Mouse (Mus musculus): ENCODE measurements around the gene Coq6.

Coq6 gene

GRCm38 (mm10) chr12:84396947-84397679 is 35.7 kb downstream of the Coq6 start:
- DNase-seq (ENCODE audit: low spot score) = no peak

DNA sequence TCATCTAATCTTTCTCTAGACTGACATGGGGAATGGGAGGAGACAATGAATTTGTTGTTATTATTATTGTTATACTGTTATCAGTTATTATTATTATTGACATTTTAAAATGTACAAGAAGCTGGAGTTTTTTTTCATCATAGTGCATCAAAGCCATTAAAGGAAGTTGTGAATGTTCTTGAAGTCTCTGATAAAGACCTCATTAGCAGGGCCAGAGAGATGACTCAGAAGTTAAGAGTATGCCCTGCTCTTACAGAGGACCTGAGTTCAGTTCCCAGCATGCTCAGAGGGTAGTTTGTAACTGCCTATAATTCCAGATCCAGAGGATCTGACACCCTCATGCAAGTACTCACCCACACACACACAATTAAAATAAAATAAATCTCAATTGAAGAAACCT is 36.2 kb downstream of the Coq6 start:
- DNase-seq (ENCODE audit: low spot score) = no peak

DNA sequence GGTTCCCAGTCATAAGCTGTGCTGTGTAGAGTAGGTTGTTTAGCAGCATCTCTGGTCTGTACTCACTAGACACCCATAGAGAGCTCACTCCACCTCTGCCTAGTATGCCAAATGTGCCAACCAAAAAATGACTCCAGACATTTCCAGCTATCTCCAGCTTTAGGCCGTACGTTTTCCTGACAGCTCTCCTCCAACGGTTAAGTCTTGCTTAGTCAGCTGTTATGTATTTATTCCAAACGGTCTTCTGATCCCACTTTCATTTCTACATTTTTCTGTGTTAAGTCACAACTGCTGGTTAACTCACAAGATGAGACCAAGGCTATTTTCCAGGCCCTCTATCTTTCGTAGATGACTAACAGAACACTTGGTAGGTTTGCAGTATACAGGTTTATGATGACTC is 37.2 kb downstream of the Coq6 start:
- no peak for DNase-seq (ENCODE audit: low spot score)

DNA sequence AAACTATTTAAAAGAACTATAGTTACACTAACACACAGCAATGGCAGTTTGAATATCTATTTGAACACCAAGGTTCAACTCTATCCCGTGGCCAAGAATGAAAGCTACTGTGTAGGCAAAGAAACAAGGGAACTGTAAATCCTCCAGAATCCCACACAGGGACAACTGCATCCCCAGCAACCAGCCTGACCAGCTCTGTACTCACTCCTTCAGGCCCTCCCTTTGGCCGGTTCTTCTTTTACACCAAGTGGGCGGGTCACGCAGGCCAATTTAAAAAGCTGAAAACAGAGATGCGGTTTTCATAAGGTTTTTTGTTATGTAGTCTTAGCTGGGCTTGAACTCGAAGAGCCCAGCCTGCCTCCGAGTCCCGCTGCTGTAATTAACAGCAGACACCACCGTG is 37.7 kb downstream of the Coq6 start:
- DNase-seq (ENCODE audit: low spot score) = no peak

DNA sequence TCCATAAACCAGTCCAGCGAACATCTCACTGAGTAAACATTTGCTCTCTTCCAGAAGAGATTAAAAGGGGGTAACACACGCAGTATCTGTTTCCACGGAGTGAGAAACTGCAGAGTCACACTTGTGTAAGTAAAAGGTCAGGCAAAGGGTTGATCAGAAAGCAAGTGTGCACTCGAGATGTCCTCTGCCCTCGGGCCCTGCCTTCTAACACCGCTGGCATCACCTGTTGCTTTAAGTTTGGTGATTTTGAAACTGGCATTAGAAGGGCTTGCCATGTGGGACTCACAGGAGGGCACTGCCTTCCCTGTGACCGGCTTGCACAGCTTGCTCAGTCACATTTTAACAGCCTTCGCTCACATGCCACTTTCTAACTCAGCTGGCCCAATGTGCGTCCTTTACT is 38.2 kb downstream of the Coq6 start:
- no peak for DNase-seq (ENCODE audit: low spot score)

- no peak for DNase-seq (ENCODE audit: low spot score)
Measured at GRCm38 (mm10) chr12:84400068-84400467, 38.6 kb downstream of the Coq6 start.

GRCm38 (mm10) chr12:84400653-84401052 is 39.2 kb downstream of the Coq6 start:
- DNase-seq (ENCODE audit: low spot score) = no peak

GRCm38 (mm10) chr12:84402923-84403322 is 41.5 kb downstream of the Coq6 start:
- DNase-seq (ENCODE audit: low spot score) = no peak

DNA sequence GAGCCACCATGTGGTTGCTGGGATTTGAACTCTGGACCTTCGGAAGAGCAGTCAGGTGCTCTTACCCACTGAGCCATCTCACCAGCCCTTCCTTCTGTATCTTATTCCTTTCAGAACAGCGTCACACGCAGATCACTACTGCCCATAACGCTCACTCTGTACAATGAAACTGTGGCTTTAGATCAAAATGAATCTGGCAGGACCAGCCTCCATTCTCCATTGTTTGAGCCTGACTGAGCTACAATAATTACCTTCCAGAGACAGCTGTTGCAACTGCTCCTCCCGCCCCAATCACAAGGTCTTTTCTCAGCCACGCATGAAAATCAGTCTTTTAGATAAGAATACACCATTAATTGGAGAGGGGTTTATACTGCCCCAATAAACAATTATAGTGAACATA is 43.1 kb downstream of the Coq6 start:
- DNase-seq (ENCODE audit: low spot score) = no peak

DNA sequence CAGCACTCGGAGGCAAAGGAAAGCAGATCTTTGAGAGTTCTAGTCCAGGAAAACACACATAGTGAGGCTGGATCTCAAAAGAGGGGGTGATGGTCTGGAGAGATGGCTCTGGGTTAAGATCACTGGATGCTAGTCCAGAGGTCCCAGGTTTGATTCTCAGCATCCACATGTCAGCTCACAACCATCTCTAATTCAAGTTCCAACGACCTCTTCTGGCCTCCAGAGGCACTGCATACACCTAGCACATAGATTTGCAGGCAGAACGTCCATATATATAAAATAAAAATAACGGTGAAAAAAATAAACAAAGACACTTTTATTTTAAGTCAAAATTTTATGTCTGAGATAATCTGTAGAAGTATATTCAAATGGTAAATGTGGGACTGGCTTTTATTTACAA is 45.8 kb downstream of the Coq6 start:
- DNase-seq (ENCODE audit: low spot score) = no peak

DNA sequence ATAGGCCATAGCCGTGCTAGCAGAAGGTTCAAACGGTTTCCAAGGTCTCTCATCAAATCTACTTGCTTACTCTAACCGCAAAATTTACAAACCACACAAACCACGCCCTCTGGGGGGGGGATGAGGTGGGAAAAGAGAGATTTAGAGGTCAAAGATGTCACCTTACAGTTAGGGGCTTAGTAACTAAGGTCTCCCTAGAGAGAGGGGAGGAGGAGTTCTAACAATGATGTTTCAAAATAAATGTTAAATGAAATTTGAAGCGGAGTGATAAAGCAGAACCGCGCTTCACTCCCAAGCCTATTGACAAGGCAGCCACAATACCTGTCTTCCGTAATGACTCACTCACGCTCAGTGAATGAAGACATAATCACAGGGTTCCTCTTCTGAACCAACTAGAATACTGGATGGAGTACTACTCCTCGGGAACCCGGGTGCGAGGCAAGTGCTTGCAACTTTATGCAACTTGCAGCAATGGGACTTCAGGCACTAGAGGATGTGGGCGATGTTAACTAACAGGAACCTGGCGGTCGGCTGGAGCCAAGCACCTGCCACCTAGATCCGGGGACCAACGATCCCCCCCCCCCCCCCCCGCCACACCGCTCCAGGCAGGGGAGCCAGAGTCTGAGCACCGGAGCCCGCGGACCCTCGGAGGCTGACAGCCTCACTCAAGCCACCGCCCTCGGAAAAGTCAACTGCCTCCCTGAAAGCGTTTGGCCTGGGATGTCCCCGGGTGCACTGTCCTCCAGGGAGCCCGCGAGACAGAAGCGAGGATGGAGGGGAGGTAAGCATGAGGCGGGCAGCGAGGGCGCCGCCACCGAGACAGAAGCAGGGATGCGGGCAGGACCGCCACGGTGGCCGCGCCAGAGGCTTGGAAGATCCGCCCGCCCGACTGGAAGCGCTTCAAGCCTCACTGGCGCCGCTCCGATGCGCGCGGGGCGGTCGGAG is 46.7 kb downstream of the Coq6 start:
- DNase-seq (ENCODE audit: low spot score) = no peak

DNA sequence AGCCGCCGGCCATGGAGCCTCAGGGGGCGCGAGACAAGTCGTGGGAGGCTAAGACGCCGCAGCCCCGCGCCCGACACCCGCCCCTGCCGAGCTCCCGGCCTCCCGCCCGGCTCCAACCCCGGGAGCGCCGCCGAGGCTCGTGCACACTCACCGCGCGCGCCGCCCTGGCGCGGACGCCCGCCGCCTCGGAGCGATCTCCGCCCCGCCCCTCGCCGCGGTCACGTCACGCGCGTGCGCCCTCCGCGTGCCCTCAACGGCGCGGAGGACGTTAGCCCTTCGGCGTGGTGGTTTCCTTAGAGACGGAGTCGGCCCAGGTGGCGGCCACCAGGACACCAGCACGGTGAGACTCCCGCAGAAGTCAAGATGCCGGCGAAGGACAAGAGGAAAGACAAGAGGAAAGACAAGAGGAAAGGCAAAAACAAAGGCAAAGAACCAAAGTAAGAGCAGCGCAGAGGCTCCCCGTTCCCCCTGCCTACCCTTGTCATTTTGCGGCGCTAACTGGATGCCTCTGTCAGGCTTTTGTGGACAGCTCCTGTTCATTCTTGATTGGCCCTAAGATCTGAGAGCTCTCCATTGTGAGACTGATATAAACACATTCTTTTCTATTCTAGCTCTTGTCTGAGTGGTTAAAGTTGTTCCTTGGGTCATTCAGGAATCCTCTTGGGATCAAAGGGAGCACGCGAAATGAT is 47.5 kb downstream of the Coq6 start, which contains the start of the genes Entpd5 and Bbof1:
TSS of gene Entpd5 (minus strand) at position 211 of the 689 bp plus-strand sequence.
TSS of gene Bbof1 (plus strand) at position 253 of the 689 bp plus-strand sequence.
- DNase-seq (ENCODE audit: low spot score) = peak; percentile 92

DNA sequence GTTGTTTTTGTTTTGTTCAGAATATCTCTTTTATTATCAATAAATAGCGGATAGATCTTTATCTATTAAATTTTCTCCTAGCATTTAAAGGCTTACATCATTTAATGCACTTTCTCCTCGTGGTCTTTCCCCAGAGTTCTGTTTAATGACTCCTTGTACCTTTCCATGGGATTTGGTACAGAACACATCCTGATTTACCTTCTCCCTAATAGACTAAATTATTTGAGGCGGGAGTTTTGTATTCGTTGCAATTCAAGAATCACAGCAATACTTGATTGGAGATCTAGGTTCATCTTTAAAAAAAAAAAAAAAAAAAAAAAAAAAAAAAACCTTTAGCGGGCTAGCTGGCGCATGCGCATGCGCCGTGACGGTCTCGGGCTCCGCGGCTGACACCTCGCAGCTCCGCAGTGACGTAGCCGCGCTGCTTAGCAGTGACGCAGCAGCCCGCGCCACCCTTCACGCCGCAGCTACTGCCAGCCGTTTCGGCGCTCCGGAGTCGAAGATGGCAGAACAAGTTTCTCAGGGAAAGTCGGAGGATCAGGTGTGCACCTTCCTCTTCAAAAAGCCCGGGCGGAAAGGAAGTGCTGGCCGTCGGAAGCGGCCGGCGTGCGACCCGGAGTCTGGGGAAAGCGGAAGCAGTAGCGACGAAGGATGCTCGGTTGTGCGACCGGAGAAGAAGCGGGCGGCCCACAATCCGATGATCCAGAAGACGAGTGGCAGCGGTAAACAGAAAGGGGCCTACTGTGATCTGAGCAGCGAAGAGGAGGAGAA is 55.6 kb downstream of the Coq6 start, which contains the start of gene Rnf113a2:
TSS of gene Rnf113a2 (plus strand) at position 363 of the 771 bp plus-strand sequence.
- DNase-seq (ENCODE audit: low spot score) = peak; percentile 70

DNA sequence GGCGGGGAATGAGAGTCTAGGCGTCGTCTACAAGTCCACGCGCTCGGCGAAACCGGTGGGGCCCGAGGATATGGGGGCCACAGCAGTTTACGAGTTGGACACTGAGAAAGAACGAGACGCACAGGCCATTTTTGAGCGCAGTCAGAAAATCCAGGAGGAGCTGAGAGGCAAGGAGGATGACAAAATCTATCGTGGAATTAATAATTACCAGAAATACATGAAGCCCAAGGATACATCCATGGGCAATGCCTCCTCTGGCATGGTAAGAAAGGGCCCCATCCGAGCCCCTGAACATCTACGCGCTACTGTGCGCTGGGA is 56.1 kb downstream of the Coq6 start:
- no peak for DNase-seq (ENCODE audit: low spot score)

All from urinary bladder, postnatal 25 days (tissue).